Mouse (Mus musculus) megakaryocyte, adult 5-6 weeks (primary cell): Measurements from ENCODE around the gene Elavl2. TPM values are rescaled to one million over a fixed set of nuclear protein-coding genes. Genes with fewer than 3 reads are reported as not detected.
"Not testable (repeated sequence)": the region's sequence is repeated elsewhere in the genome, so short reads cannot be mapped to it uniquely, and the experiment has no call there.

ENCODE experiments used
- ATAC-seq: 2 replicates; pipeline ENCODE4 v1.8.0; 2016; ENCODE audit warnings: mild to moderate bottlenecking, inconsistent platforms; ENCODE audit not compliant: poor library complexity, severe bottlenecking
- total RNA-seq, 2 experiments: library from RNA; stranded (forward) in 1 of 2; stranded (reverse) in 1 of 2; fragments of 153-499, 151-499 nt in 1 of 2; fragments of 221-1000, 200-1000 nt in 1 of 2; gene quantifications; 2 replicates each; pipeline versions ENCODE4 v1.2.3 to v1.2.4; 2015 to 2017

Gene Elavl2
- total RNA-seq, 2 experiments from 2014 or later: not detected

DNA sequence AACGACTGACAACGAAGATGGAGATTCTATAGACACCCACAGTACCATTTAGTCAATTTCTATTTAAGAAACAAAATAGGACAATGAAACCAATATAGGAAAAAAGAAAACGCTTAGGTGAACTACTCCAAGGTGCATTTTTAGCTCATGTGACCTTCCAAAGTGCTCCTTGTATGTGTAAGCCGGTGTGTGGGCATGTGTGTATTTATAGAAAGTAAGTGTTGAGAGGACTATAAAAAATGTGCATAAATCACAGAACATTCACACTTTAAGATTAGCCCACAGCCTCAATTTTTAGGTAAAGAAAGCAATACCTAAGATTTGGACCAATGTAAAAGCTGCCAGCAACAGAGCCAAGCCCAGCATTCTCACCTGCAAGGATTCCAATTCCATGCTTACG lies 51.0 kb downstream of the Elavl2 start:
- ATAC-seq: no peak

DNA sequence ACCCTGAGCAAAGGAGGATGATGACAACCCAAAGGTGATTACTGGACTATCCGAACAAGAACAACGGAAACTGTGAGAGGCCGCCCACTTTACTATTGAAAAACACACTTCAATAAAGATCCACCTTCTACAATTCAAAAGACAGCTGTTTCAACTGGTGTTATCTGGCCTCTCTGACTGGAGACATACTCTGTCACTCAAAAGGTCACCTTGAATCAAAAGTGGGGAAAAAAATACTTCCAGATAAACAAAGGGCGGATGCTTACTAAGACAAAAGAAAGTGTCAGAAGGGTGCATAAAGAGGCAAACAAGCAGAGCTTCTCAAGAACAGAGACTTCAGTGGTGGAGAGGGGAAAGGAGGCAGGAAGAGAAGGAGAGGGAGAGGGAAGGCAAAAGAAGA lies 66.4 kb downstream of the Elavl2 start:
- no peak for ATAC-seq

DNA sequence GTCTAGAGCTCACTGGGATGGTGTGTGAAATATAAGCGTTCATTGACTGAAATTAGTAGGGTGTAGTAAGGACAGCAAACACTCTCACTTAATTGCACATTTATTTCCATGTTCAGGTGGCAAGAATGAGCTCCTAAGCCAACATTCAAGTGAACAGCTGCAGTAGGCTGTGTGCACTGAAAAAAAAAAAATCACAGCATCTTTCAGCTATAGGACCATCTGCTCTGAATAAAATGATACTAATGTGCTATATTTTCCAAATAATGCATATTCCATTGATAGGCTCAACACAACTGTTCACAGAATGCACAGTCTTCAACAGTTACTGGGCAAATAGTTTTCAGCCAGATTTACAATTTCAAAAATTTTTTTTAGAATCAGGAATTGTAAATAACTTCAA lies 89.8 kb downstream of the Elavl2 start:
- no peak for ATAC-seq

DNA sequence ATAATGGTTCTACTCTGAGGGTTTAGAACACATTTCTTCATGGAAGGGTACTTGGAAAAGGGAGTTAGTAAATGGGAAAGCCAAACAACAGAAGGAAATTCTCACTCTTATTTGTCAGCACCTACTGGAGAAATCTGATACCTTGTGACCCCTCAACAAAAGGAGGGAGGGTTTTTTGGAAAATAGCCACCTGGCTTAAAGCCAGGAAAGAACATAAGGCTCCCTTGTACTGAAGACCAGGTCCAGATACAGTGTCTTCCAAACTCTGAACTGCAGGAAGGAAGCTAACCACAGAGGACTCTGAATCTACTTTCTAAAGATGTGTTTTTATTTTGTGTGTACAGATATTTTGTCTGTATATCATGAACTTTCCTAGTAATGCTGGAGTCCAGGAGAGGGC lies 102.9 kb downstream of the Elavl2 start:
- no peak for ATAC-seq

DNA sequence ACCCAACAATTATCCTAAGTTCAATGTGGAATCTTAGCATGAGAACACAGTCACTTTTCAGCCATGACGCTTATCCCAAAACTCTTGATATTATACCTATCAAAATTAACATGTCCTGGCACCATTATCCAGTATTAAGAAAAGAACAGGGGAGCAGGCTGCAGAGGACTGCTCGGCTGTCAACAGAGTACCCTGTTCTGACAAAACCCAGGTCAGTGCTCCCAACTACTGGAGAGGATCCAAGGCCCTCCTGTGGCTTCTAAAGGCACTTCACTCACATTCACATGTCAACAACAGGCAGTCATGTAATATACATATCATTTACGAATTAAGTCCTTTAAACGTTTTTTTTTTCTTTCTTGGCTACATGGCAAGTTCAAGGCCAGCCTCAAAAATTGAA lies 105.3 kb downstream of the Elavl2 start:
- ATAC-seq: no peak

DNA sequence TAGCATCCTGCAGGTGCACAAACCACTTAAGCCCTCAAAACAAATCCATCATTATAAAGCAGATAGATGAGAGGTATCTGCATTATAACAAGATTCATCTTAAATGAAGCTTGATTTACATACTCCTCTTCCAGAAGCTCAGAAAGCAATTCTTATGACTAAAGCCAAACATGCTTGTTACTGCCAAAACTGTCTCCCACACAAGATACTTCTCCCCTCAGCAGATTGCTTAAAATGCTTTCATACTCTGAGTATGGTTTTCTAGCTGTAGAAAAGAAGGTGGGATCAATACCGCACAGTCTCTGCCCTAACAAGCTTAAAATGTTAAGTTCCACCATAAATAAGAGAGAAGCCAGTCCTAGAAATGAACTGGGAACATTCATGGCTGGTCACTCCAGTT lies 109.1 kb downstream of the Elavl2 start:
- ATAC-seq: no peak

GRCm38 (mm10) chr4:91290373-91290772 lies 110.2 kb downstream of the Elavl2 start:
- ATAC-seq: no peak

DNA sequence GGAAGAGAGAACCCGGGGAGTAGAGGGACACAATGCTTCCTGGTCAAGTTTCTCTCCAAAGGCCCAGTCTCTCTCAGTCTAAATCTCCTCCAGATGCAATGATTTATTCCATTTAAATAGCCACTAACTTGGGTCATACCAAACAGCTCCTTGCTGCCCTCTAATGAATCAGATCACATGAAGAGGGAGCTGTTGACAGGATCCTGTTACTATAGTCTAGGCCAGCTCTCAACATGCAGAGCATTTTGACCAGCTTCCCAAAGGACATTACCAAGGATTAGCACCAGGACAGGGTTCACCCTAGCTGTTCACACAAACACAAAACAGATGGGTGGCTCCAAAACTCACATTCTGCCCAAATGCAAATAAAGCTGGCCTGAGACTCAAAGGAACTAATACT lies 111.4 kb downstream of the Elavl2 start:
- no peak for ATAC-seq

DNA sequence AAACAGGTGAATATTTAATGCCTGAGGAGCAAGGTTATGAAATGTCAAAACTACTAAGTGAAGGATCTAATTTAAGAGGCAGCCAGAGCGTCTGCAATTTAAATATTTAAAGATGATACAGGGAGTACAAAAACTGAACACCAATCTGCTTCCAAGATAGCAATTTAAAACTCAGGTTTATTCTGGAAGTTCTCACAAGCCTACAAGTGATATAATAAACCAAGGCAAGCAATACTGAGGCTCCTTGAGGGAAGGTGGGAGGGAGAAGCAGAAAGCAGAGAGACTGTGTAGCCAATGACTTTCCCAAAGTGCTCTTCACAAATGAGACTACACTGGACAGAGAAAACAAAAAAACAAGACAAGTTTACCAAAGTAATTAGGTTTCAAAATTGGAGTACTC lies 132.2 kb downstream of the Elavl2 start:
- no peak for ATAC-seq

GRCm38 (mm10) chr4:91263733-91264440 lies 136.7 kb downstream of the Elavl2 start:
- no peak for ATAC-seq

- ATAC-seq: no peak
Measured at GRCm38 (mm10) chr4:91262839-91263238, 137.7 kb downstream of the Elavl2 start.

DNA sequence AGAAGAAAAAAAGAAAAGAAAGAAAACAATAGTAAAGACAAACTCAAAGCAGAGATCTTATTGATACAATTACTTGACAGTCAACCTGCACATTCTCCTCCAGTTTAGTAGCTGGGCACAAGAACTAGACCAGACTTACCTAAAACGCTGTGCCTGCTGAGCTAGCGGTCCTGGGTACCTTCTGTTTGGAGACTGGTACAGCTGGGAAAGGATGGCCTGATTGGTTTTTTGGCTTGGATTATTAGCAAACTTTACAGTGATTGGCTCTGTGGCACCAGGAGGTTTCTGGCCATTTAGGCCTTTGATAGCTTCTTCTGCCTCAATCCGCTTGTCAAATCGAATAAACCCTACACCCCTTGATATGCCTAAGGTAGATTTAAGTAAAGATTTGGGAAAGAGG lies 140.0 kb downstream of the Elavl2 start:
- ATAC-seq: no peak

DNA sequence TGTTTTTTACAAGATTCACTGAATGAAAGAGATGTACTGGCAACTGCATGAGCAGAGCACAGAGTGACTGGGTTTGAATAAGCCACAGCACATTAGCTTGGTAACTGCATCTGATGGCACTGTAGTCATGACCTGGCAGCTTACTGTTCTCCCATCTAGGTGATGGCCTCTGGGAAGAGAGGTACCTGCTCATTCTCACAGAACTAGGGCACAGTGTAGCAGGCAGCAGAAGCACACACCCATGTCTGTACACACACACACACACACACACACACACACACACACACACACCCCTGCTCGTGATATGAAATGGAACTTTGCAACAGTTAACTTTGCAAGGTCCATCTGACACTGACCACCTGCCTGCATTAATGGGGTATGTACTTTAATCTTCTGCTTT lies 151.9 kb downstream of the Elavl2 start:
- no peak for ATAC-seq

DNA sequence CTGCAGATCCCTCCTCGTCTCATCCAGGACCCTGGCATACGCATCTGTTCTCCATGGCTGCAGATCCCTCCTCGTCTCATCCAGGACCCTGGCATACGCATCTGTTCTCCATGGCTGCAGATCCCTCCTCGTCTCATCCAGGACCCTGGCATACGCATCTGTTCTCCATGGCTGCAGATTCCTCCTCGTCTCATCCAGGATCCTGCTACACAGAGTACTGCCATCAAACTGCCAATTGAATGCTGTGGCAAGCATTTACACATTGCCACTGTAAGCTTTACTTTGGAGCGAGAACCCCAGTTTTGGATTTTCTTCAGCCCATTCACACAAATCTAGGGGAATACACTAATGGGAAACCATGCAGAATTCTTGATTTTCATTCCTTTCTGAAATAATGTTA lies 155.4 kb downstream of the Elavl2 start:
- not testable (repeated sequence) for ATAC-seq

DNA sequence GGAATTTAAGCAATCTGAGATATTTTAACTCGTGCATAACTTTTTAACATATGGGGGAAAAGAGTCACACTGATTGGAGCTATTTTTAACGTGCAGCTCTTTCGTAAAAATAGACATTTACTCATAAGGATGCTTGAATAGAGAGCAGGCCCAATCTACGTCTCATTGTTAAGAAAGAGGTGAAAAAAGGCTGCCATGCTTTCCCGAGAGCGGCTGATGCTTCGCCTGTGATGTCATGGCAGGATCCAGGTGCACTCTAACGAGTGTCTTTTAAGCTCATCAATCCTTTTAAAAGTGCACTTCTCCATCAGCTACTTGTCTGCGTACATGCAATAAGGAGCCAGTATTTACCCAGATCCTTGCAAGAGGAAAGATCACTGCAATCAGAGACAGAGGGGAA lies 156.0 kb downstream of the Elavl2 start:
- ATAC-seq: no peak

DNA sequence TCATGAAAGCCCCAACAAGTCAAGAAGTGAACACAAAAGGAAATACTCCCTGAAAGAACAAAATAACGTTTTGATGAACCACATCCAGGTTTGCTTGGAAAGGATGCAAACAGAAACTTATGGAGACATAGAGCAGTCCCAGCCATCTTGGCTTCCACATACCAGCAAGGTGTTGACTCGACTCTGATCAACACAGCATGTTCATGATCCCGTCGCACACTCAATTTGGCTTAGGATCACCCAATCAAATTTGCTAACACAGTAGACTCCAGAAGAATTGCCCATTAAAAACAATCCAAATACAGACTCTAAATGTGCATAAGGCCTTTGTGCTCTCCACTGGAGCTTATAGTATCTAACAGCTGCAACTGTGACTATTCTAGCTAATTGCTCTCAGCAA lies 156.7 kb downstream of the Elavl2 start:
- ATAC-seq: no peak

- ATAC-seq: no peak
Measured at GRCm38 (mm10) chr4:91238739-91239485, 161.7 kb downstream of the Elavl2 start.

GRCm38 (mm10) chr4:91236976-91237375 lies 163.6 kb downstream of the Elavl2 start:
- ATAC-seq: no peak

DNA sequence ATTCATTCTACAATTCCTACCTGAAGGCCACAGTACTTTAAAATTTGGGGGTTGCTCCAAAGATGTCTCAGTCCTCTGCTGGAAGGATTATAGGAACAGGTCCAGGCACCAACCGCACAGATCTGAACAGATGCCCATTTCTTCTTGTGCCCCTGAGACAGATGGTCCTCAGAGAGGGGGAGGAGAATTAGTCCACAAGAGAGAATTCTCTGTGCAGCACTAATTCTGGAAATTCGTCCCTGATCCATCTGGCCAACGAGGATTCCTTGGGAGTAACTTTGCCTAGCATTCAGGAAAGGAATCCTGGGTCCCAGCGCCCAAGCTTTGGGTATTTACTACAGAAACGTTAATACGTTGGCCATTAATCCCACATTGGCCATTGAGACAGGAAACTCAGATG lies 165.6 kb downstream of the Elavl2 start:
- ATAC-seq: no peak

GRCm38 (mm10) chr4:91233599-91233998 lies 167.0 kb downstream of the Elavl2 start:
- no peak for ATAC-seq

- no peak for ATAC-seq
Measured at GRCm38 (mm10) chr4:91230439-91230863, 170.1 kb downstream of the Elavl2 start.

DNA sequence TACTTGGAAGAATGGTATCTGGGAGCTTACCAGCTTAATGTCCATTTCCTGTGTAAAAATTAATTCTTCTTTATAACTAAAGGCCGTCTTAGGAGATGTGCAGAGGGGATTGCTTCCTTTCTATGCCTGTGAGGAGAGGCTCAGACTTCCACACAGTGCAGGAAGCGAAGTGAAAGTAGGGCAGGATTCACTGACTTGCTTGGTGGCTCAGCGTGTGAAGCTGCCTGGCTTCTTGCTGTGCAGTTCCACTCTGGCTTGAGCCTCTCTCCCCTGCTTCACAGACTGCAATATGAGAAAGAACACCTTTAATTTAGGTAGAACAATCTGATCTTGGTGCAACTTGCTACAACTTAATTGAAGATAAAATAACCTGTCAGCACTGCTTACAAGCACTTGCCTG lies 172.2 kb downstream of the Elavl2 start:
- no peak for ATAC-seq

- ATAC-seq: no peak
Measured at GRCm38 (mm10) chr4:91223811-91224210, 176.8 kb downstream of the Elavl2 start.
